Mouse (Mus musculus) left cerebral cortex, postnatal 36 days (tissue): Measurements from ENCODE around the gene Chit1. TPM values are rescaled to one million over a fixed set of nuclear protein-coding genes. Genes with fewer than 3 reads are reported as not detected.

Experiments used
- DNase-seq, 2 experiments: peaks; one replicate each; pipeline ENCODE4 v3.0.0; 2021 to 2022; ENCODE audit warnings: low spot score in 2 of 2, mixed read lengths in 1 of 2
- intact Hi-C: fragments of 180-260 bp; cut with DNase I; formaldehyde crosslinking; loops from one replicate; pipeline ENCODE4 v1.15.1; 2025
- total RNA-seq, 2 experiments: library from RNA; stranded (reverse); gene quantifications; 2 replicates each; pipeline ENCODE4 v1.2.3; 2021

The Chit1 gene
- total RNA-seq, 2 experiments from 2014 or later: 0.23 to 0.30 TPM

GRCm38 (mm10) chr1:134195979-134196378 is 84.9 kb downstream of the Chit1 start:
- intact Hi-C loops: loop anchor here (5.0 kb wide), 2 partner anchors 44 to 136 kb away; partner anchors contain the start of gene Ppfia4
- no peak for DNase-seq

DNA sequence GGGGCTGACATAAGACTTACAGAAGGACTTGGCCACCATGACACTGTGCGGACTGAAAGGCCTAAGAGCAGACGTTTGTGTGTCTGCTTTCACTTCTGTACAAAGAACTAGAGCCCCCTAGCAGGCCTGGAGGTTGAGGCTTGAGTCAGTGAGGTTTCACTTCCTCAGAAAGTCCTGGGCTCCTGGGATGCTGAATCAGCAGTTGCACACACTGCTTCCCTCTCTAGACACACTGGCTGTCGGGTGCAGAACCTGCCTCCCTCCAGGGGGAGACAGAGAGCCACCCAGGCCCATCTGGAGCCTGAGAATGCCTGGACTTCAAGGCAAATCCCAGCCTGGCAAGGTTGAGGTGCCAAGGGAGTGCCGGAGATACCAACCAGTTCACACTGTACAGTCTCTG is 85.3 kb downstream of the Chit1 start:
- peak; percentile 76 to 80 for DNase-seq
- intact Hi-C loops: loop anchor here (5.0 kb wide), 2 partner anchors 44 to 136 kb away; partner anchors contain the start of gene Ppfia4

GRCm38 (mm10) chr1:134197325-134197982 is 86.4 kb downstream of the Chit1 start:
- DNase-seq: no peak
- intact Hi-C loops: loop anchor here (5.0 kb wide), 2 partner anchors 45 to 135 kb away; partner anchors contain the start of gene Ppfia4

DNA sequence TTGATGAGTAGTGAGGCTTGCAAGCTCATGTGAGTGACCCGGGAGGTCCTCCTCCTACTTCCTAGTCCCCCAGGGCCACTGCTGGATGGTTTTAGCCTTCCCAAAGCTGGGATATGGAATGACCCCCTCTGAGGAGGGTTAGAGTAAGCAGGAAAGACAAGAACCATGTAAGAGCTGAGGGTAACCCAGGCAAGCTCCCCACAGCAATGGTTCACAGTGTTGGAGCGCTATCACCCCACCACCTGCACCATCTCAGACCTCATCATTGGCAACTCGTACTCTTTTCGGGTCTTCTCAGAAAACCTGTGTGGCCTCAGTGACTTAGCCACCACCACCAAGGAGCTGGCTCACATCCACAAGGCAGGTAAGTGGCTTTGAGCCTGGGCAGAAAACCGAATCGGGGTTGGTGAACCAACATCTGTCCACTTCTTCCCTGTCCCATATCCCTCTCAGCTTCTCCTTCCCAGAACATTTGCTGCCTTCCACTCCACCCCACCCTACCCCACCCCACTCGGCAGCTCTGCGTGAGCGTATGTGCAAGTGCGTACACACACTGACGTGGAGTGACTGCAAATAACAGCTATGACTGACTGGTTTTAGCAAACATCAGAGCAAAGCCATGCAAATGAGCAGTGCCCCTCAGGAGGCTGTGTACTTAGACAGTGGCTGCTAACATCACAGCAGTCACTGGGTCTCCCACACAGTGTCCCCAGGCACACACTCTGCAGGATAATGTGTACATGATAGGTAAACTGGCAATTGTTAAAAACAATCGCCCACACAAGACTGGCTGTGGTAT is 87.4 kb downstream of the Chit1 start:
- intact Hi-C loops: loop anchor here (5.0 kb wide), 2 partner anchors 46 to 134 kb away; partner anchors contain the start of gene Ppfia4
- no peak for DNase-seq

DNA sequence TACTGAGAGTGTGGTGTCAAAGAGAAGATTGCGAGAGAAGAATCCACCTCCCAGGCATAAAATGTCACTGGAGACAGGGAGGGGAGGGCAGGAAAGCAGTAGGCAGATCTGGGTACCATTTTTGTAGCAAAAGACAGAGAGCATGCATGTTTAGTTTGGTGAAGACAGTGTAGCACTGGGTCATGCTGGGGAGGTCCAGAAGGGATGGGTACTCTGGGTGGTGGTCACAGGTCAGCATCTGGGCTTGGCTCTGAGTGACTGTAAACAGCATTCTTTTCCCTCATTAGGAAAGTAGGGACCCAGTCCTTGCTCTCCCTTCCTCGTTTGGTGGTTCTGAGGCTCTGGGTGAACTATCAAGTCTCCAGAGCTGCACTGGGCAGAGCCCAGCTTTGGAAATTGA is 89.4 kb downstream of the Chit1 start:
- intact Hi-C loops: loop anchor here (2.0 kb wide), 1 partner anchor 34 kb away; the partner anchor contains the start of gene Adora1
- DNase-seq: no peak

Other genes starting within 250 kb of the Chit1 start
- 1 to 10 TPM in 1 of 2 experiments, under 1 TPM in 1; 0.37 to 1.4 TPM for gene Optc, start 203.2 kb upstream of the Chit1 start, total RNA-seq
- gene Prelp, start 189.8 kb upstream of the Chit1 start, total RNA-seq: 10 to 100 TPM in 1 of 2 experiments, 1 to 10 TPM in 1; 7.9 to 11.6 TPM
- gene Fmod, start 74.0 kb upstream of the Chit1 start, total RNA-seq: 10 to 100 TPM; 12.7 to 22.2 TPM
- 10 to 100 TPM; 12.4 to 44.2 TPM for gene Btg2, start 32.1 kb upstream of the Chit1 start, total RNA-seq
- 10 to 100 TPM; 12.0 to 12.4 TPM for gene Chil1, start 70.9 kb downstream of the Chit1 start, total RNA-seq
- gene Mybph, start 82.2 kb downstream of the Chit1 start, total RNA-seq: under 1 TPM in 1 of 2 experiments, not detected in 1; 0.27 TPM
- gene Adora1, start 124.2 kb downstream of the Chit1 start, total RNA-seq: 100 to 1,000 TPM; 175 to 206 TPM
- gene Myog, start 178.7 kb downstream of the Chit1 start, total RNA-seq: not detected
- 10 to 100 TPM; 48.4 to 49.5 TPM for gene Ppfia4, start 221.7 kb downstream of the Chit1 start, total RNA-seq